Mouse (Mus musculus) cortical plate, adult 2 months (tissue): ENCODE results near the gene Hist1h2bh.

ENCODE experiments used
- CTCF ChIP-seq: fragments of 200-500 bp; IDR thresholded peaks from 2 replicates; pipeline ENCODE4 v1.5.1; 2011; ENCODE audit warnings: mild to moderate bottlenecking, control low read depth, low read length; ENCODE audit not compliant: insufficient read depth; ENCODE audit errors: extremely low read depth
- POLR2A ChIP-seq: fragments of 200-500 bp; IDR thresholded peaks from 2 replicates; pipeline ENCODE4 v1.6.1; 2011; ENCODE audit warnings: mild to moderate bottlenecking, low read length, control low read depth; ENCODE audit not compliant: insufficient read depth; ENCODE audit errors: extremely low read depth

GRCm38 (mm10) chr13:23501511-23501910, 41.7 kb downstream of the Hist1h2bh start:
- TF ChIP-seq CTCF (no peak), POLR2A (no peak)
